Mouse (Mus musculus): ENCODE data around the gene Mtmr4.

GRCm38 (mm10) chr11:87615952-87616351 lies 24.0 kb downstream of the Mtmr4 start:
- no peak for TF ChIP-seq CTCF (IDR thresholded peaks at IDR 0.05; ENCODE audit: low read depth, low read length)
- no peak for TF ChIP-seq GATA1 (IDR thresholded peaks at IDR 0.05; ENCODE audit: borderline replicate concordance, low read length)
- no peak for TF ChIP-seq POLR2AphosphoS5 (IDR thresholded peaks at IDR 0.05; ENCODE audit: insufficient replicate concordance, low read depth, low read length)
- TF ChIP-seq TAL1 (conservative IDR thresholded peaks at IDR 0.05; ENCODE audit: low read depth, low read length) = no peak
- TF ChIP-seq GATA2 (IDR thresholded peaks at IDR 0.05; ENCODE audit: borderline replicate concordance, low read depth, low read length) = no peak
